Mouse (Mus musculus): Measurements from ENCODE around the gene Ankrd28.

Ankrd28 gene

GRCm38 (mm10) chr14:31709343-31709742 is 121.1 kb downstream of the Ankrd28 start:
- no peak for DNase-seq

- DNase-seq, result no peak
Observed at GRCm38 (mm10) chr14:31700376-31700775, 130.1 kb downstream of the Ankrd28 start.

- no peak for DNase-seq
Observed at GRCm38 (mm10) chr14:31697755-31698154, 132.7 kb downstream of the Ankrd28 start.

GRCm38 (mm10) chr14:31697346-31697745 is 133.1 kb downstream of the Ankrd28 start:
- no peak for DNase-seq

- no peak for DNase-seq
Observed at GRCm38 (mm10) chr14:31696985-31697303, 133.5 kb downstream of the Ankrd28 start.

- DNase-seq, result no peak
Observed at GRCm38 (mm10) chr14:31696206-31696984, 134.1 kb downstream of the Ankrd28 start.

- DNase-seq, result no peak
Observed at GRCm38 (mm10) chr14:31692536-31692935, 137.9 kb downstream of the Ankrd28 start.

GRCm38 (mm10) chr14:31686231-31686630 is 144.2 kb downstream of the Ankrd28 start:
- no peak for DNase-seq

GRCm38 (mm10) chr14:31685680-31686079 is 144.8 kb downstream of the Ankrd28 start:
- no peak for DNase-seq

GRCm38 (mm10) chr14:31684343-31685040 is 146.0 kb downstream of the Ankrd28 start:
- no peak for DNase-seq

- no peak for DNase-seq
Observed at GRCm38 (mm10) chr14:31683610-31684009, 146.8 kb downstream of the Ankrd28 start.

- no peak for DNase-seq
Observed at GRCm38 (mm10) chr14:31681931-31682555, 148.4 kb downstream of the Ankrd28 start.

- DNase-seq, result no peak
Observed at GRCm38 (mm10) chr14:31681291-31681690, 149.2 kb downstream of the Ankrd28 start.

GRCm38 (mm10) chr14:31680656-31681055 is 149.8 kb downstream of the Ankrd28 start:
- no peak for DNase-seq

- DNase-seq, result no peak
Observed at GRCm38 (mm10) chr14:31671635-31672320, 158.7 kb downstream of the Ankrd28 start.

- DNase-seq, result no peak
Observed at GRCm38 (mm10) chr14:31669642-31670490, 160.6 kb downstream of the Ankrd28 start.

GRCm38 (mm10) chr14:31669161-31669611 is 161.3 kb downstream of the Ankrd28 start:
- DNase-seq, result peak; percentile 80

GRCm38 (mm10) chr14:31668326-31668725 is 162.1 kb downstream of the Ankrd28 start:
- DNase-seq, result peak; percentile 50

GRCm38 (mm10) chr14:31667741-31668140 is 162.7 kb downstream of the Ankrd28 start:
- no peak for DNase-seq

- DNase-seq, result no peak
Observed at GRCm38 (mm10) chr14:31666931-31667705, 163.3 kb downstream of the Ankrd28 start.

GRCm38 (mm10) chr14:31665566-31665940 is 164.9 kb downstream of the Ankrd28 start:
- no peak for DNase-seq
